Mouse (Mus musculus) T-helper 1 cell (primary cell): Measurements from ENCODE around the gene Mpped2.

Experiments used
- in situ Hi-C: fragments of 300-600 bp; cut with MboI, MseI; formaldehyde crosslinking; loops from one replicate; pipeline ENCODE4 v1.15.1; 2025; ENCODE audit warnings: high pct_unique_total_duplicates

Gene Mpped2

DNA sequence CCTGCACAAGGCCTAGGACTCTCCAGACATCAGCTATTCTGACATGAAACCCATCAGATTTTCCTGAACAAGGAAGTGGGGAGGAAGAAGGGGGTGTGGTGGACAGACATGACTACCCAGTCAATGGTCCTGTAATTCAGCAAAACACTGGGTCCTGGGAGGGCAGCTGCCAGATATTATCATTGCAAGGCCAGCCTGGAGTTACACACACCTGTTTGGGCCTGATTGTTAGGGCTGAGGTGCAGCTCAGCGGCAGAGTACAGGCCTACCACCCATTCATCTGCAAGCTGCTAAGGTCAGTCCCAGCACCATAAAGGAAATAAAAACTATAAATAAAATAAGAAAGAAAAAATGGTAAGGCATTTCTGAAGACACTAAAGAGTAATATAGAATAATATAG, 52.3 kb downstream of the Mpped2 start:
- in situ Hi-C loops: no loop called here

DNA sequence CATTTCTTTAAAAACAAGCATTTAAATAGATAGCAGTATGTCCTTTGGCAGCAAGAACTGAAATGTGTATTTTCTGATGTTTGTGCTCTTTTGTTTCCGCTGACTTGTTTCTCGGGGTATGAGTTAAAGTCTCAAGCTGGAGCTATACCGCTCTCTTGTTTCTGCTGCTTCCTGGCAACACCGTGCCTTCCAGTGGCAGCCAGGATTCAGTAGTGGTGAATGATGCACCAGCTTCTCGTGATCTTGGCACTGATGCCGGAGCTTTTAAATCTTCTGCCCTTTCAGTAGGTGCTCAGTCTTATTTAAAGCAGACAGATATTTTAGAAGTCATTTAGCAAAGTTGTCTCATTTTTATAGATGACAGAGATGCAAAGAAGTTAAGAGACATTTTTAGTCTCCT, 53.1 kb downstream of the Mpped2 start:
- in situ Hi-C loops: no loop called here

GRCm38 (mm10) chr2:106746905-106747304, 53.8 kb downstream of the Mpped2 start:
- in situ Hi-C loops: no loop called here

GRCm38 (mm10) chr2:106747342-106747741, 54.3 kb downstream of the Mpped2 start:
- in situ Hi-C loops: no loop called here

DNA sequence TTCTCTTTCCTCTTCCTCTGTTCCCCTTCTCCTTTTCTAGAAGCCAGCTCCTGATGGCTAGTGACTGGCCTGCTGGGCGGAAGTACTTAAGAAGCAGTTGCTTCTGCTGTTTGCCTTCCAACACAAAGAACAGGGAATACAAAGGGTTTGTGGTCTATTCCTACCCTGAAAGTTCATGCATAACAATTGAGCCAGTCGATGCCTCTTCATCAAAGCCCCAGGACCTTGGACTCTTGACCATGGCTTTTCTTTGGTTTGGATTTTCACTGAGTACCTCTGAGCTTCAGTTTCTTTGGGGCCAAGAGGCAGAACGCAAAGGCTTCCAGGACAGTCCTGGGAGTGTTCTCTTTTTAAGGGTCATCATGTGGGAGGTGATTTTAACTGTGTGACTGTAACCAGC, 57.8 kb downstream of the Mpped2 start:
- in situ Hi-C loops: no loop called here

GRCm38 (mm10) chr2:106753703-106754102, 60.6 kb downstream of the Mpped2 start:
- in situ Hi-C loops: no loop called here

DNA sequence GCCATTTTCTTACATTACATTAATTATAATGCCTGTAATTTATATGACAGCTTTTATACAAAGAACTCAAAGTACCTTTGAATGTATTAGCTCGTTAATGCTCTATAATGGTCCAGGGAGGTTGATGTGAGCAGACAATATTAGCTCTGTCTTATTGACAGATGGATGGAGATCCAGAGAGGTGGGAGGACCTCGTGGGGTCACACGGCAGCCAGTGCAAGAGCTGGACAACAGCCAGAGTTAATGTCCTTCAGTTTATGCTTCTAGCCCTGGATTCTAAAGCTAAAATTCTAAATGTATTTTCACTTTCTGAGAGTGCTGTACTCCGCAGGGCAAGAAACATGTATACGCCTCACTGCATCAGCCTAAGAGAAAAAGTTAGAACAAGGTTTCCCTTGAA, 61.6 kb downstream of the Mpped2 start:
- in situ Hi-C loops: no loop called here

GRCm38 (mm10) chr2:106756354-106757103, 63.5 kb downstream of the Mpped2 start:
- in situ Hi-C loops: no loop called here

DNA sequence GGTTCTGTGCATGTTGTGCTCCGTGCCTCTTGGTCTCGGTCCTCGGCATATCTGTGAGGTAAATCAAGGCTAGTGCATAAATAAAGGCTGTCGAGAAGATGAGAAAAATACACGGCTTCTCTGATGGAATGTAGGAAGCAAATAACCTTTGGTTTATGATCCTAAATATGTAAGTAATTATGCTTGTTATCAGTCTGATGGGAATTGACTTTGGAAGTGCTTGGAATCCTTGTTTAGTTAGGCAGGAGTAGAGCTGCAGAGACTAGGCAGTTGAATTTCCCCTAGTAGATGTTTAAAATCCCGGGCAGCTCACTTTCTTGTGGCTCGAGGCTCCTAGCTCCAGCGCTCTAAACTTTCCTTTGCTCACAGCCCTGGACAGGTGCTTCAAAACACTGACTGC, 69.9 kb downstream of the Mpped2 start:
- in situ Hi-C loops: no loop called here

DNA sequence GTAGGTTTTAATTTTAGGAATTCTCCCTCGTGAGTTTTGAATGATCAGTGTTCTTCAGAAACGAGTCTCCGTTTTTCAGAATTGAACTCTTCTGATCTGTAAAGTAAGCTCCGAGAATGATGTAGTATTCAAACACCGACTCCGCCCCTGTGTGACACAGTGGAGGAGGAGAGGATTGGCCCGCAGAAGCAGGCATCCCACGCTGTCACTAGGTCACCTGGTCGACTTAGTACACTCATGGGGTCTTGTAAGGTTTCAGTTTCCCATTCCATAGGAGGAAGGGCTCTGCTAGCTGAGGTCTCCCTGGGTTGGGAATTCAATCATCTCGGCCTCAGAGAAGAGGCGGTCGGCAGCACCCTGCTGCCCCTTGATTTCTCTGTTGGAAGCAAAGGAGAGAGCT, 76.2 kb downstream of the Mpped2 start:
- in situ Hi-C loops: no loop called here

GRCm38 (mm10) chr2:106772643-106773042, 79.6 kb downstream of the Mpped2 start:
- in situ Hi-C loops: no loop called here

DNA sequence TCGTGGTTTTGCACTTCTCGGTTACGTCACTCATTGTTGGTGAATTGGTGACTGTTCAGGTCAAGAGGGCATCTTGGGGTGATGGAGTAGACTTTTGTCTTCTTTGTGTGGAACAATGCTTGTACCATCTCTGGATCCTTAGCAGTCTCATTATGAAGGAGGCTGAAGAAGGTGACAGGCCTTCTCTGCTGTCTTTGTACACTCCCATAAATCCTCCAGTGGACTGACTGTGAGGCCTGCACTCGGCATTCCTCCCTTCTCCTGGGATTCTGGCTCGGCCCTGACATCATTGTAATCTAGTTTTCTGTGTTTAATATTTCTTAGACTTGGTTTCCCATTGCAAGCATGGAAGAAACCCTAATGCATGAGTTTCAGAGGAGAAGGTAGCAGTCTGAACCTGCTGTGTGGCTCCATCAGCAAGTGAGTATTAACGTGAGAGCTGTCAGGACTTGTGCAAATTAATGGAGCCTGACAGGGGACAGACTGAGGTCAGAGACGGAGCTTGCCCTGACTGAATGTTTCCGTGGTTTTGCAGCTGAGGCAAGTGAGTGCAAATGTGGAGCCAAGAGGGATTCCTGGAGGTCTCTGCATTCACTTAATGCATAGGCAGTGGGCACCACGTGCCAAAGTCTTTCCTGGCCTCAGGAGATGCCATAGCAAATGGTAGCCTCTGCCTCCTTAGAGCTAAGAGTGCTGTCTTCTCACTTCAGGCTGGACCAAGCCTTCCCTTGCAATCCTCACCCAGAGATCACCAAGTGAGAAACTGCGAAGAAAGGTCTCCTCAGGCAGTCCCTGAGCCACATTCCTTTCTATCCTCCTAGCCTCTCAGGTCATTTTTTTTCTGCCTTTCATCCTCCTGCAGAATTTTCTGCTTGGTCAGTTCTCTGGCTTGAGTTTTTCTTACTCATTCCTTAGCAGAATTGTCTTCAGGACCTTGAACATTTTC, 81.5 kb downstream of the Mpped2 start:
- in situ Hi-C loops: no loop called here

DNA sequence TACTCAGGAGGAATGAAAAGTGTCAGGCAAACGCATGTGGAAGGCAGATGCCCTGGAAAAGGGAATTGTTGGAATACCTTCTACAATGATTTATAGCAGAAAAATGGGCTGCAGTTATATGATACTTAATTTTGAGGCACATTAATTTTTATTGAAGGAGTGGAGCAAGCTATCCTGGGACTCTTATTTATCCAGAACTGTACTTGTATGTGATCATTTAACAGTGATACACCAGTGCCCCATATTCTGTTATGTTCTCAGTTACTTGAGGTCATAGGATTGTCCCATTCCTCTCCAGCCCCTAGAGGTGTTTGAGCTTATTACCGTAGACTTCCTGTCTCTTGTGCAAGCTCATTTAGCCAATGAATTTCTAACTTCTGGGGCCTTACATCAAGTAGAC, 82.9 kb downstream of the Mpped2 start:
- in situ Hi-C loops: no loop called here

GRCm38 (mm10) chr2:106778861-106779516, 85.9 kb downstream of the Mpped2 start:
- in situ Hi-C loops: no loop called here

- in situ Hi-C loops: no loop called here
These were observed 88.4 kb downstream of the Mpped2 start for GRCm38 (mm10) chr2:106781181-106782179.

GRCm38 (mm10) chr2:106783311-106783710, 90.2 kb downstream of the Mpped2 start:
- in situ Hi-C loops: no loop called here

DNA sequence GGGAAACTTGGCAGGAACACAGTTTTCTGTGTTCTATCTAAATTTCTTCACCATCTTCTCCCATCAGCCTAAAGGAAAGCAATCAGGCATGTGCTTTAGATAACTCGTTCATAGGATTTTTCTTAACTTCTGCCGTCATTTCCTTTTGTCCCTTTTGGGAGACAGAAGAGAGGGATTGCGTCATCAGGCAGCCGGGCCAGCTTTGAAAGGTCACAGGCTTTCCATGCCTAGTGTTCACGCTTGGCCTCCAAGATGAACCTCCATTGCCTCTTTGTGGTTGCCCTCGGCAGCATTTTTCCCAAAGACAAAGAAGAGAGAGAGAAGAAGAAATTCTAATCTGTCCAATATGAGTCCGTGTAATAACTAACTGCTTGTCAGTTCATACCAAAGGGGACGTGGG, 95.0 kb downstream of the Mpped2 start:
- in situ Hi-C loops: no loop called here

DNA sequence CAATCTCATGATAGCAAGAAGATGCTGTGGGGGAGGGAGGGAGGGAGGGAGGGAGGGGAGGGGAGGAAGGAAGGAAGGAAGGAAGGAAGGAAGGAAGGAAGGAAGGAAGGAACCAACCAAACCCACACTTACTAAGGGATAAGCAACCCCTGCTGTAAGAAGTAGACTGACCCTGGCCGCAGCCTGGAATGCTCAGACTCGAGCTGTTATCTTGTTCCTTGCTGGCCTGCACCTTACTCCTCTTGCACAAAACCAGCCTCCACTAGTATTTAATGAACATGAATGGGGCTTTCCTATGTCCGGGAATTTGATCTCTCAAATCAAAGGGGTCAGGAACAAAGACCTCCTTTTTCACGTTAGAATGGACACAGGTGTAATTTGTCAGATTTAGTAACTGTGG, 95.5 kb downstream of the Mpped2 start:
- in situ Hi-C loops: no loop called here

- in situ Hi-C loops: no loop called here
These were observed 96.7 kb downstream of the Mpped2 start for GRCm38 (mm10) chr2:106789694-106790328.

GRCm38 (mm10) chr2:106790329-106790701, 97.2 kb downstream of the Mpped2 start:
- in situ Hi-C loops: no loop called here

GRCm38 (mm10) chr2:106796246-106796645, 103.2 kb downstream of the Mpped2 start:
- in situ Hi-C loops: loop anchor here (5.0 kb wide), 1 partner anchor 1189 kb away; no protein-coding TSS in a partner anchor
